Mouse (Mus musculus) adipocyte (in vitro differentiated cells): ENCODE data around the gene Ccdc188.

Experiments used
- DNase-seq: peaks from one replicate; pipeline ENCODE4 v3.0.0-alpha.2; 2016; ENCODE audit warnings: low spot score

The Ccdc188 gene

DNA sequence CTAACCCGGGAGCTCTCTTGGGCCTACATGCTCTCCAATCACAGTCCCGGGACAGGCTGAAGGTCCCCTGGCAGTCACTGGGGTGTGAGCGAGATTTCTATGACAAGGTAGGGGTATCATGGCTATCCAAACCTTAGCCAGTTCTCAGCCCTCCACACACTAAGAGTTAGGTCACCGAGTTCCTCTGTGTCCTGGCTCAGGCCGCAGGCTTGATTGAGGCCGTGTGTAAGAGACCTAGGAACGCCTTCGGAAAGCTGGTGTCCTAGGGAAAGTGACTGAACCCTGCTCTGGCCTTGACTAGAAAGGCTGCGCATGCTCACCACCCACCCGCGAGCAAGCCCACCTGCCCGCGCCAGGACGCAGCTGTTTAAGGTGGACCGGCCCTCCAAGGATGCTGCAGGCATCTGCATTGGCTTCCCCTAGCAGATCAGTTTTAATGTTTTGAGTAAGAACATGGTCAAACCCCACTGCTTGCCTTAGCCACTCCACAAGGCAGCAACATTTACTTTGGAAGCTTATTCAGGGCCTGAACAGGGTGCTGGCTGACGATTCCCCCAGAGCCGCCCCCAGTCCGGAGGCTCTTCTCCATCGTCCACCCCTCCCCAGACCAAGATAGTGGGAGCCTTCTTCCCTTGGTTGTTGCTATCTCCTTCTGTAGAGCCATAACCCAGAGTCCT lies 17.8 kb downstream of the Ccdc188 start:
- peak; percentile 64 for DNase-seq

DNA sequence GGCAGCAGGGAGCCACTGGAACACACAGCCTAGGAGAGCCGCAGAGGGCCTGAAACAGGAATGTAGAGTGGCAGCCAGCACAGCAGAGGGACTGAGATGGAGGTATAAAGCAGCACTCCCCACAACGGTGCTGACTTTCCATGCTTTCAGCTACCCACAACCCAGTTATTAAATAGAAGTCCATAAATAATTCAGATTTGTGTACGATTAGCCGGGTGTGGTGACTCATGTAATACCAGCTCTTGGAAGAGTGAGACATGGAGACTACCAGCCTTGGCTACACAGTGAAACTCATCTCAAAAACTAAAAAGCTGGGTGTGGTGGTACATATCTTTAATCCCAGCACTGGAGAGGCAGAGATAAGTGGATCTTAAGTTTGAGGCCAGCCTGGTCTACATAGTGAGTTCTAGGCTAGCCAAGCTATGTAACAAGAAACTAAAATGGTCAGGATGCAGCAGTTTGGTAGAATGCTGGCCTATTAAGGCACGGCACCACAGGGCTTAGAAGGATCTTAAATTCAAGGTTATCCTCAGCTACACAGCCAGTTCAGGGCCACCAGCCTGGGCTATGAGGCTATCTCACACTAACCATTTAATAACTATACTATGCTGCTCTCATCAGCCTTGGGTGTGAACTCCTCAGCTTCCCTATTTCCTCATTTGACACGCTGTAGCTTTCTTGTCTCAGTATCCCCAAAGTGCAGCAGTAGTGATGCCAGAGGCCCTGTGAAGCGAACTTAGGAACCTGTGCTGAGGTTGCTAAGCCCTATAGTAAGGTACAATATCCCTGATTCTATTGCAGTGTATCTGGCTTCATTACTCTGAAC lies 19.2 kb downstream of the Ccdc188 start:
- DNase-seq: no peak

DNA sequence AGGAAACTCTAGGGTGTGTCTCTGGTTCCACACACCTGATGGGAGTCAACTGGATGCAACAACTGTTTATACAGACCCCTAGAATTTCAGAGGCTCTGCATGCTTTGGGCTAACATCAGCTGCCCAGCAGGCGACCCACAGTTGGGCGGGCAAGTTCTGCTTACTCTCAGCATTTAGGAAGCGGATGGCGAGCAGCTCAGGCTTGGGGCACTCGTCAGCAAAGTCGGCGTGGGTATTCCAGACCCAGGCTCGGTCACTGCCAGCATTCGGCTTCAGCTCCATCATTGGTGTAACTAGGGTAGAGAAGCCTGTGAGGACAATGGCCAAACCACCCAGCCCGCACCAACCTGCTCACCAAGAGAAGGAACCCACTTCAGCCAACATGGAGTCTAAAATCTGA lies 23.9 kb downstream of the Ccdc188 start:
- DNase-seq: no peak

DNA sequence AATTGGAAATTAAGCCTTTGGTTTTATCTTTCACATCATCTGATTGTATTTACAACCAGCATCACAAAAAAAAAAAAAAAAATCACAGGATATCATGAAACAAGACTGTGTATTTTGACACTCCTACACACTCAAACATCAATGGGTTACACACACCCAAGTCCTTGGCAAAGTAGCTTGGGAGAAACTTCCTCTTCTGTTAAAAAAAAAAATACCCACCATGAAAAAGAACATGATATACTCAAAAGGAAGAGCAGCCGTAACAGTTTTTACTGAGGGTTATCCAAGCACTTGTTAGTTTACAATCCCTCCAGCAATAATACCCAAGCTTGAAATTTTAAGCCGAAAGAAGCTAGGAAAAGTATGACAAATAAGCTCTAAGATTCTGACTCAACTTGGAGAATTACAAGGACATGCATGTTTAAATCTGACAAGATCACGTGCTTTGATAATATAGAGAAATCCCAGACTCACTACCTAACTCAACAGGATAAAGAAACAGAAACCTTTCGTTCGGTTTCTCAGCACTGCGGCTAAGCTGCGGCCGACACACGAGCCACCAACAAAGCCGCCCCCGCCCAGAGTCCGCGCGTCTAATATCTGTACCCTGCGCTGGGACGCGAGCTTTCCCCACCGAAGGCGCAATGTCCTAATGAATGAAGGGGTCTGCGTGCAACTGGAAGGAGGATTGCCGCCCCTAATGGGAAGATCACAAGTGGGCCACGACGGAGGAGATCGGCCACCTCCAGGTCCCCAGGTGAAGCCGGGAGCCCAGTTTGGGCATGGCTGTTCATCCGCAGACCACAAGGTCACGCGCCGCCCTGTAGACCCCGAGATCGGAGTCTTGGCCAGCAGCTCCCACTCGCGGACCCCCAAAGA lies 30.1 kb downstream of the Ccdc188 start:
- peak; percentile 33 for DNase-seq

DNA sequence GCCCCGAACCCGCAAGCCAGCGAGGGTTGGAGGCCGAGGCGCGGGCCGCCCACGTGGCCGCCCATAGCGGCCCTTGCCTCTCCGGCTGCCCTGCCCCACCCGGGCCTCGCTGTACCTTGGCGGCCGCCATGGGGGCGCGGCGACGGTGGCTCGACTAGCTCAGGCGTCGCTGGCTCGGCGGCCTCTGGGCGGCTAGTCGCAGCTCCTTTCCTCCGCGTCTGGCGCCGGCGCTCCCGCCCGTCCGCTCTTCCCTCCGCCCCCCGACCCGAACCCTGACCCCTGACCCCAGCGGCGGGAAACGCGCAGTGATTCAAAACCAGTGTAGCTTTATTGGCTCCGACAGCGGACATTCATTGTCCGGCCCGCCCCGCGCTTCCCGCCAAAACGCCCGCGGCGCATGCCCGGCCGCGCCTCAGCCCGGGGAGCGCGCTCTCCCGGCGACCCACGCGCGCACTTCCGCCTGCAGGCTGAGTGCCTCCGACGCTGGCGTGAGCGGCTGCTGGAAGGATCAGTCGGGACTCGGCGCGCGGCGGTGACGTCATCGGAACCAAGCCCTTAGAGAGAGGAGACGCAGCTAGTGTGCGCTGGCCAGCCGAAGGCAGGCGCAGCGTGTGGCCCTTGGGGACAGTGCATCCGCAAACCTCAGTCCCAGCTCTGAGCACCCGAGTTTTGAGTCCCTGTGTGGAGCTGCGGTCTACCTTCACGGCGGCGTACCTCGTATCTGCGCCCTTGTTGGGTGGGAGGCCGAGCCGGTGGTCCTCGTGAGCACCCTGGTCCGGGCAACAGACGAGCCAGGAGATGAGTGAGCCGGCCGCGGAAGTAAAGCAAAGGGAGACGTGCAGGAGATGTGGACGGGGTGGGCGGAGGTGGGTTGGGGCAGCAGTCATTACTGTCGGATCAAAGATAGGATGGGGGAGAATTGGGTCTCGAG lies 31.0 kb downstream of the Ccdc188 start, which contains the start of the genes Trmt2a and Ranbp1:
Gene Trmt2a, plus strand, starts transcription at position 247 of the 931 bp plus-strand sequence.
Gene Ranbp1, minus strand, starts transcription at position 300 of the 931 bp plus-strand sequence.
- peak; percentile 100 for DNase-seq

DNA sequence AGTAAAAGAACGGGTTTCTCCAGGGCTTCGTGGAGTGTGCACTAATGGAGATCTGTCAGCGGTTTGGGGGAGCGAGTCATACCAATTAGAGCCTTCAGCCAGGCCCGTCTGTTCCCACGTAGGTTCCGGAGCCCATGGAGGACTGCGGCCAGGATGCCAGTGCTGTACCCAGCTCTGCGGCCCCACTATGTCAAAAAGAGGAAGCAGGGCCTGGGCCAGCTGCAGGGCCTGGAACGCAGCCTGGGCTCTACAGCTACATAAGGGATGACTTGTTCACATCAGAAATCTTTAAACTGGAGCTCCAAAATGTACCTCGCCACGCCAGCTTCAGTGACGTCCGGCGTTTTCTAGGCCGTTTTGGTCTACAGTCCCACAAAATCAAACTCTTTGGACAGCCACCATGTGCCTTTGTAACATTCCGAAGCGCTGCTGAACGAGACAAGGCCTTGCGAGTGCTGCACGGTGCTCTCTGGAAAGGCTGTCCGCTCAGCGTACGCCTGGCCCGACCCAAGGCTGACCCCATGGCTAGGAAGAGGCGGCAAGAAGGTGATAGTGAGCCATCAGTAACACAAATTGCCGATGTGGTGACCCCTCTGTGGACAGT lies 31.8 kb downstream of the Ccdc188 start:
- peak; percentile 52 for DNase-seq

DNA sequence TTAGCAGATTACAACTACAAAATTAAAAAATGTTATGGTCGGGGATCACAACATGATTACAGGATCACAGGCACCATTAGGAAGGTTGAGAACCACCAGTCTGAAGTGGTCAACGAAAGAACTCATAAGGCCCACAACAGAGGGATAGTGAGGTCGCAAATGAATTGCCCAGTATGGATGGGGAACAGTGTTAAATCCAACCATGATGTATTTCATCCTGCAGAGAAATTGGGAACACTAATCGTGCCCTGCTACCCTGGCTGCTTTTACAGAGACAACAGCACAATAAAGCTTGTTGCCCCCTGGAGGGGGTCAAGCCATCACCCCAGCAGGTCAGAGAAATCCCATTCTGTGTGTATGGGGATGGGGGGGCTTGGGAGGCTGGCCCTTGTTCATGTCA lies 32.6 kb downstream of the Ccdc188 start:
- no peak for DNase-seq

DNA sequence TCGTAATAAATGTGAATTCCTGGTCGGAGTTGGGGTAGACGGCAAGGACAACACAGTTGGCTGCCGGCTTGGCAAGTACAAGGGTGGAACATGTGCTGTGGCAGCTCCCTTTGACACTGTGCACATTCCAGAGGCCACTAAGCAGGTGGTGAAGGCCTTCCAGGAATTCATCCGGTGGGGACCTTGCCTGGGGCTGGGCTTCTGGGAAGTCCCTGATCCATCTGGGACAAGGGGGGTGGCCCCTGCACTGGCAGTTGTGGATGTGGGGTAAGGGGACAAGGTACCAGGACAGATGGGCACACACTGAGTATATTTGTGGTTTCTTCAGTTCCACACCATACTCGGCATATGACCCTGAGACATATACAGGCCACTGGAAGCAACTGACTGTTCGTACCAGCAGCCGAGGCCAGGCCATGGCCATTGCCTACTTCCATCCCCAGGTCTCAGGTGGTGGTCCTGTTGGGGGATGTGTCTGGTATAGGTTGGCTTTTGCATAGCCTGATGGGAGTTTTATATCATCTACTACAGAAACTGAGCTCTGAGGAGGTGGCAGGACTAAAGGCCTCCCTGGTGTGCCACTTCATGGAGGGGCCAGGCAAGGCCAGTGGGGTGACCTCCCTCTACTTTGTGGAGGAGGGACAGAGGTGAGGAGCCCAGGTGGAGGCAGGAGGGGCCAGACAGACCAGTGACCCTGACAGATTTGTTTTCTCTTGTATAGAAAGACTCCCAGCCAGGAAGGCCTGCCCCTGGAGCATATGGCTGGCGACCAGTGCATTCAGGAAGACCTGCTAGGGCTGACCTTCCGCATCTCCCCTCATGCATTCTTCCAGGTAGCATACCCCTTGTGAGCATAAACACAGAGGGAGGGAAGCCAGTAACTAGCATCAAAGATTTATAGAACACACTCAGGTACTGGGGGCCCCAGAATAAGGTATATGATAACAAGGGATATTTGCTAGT lies 33.4 kb downstream of the Ccdc188 start:
- DNase-seq: no peak

DNA sequence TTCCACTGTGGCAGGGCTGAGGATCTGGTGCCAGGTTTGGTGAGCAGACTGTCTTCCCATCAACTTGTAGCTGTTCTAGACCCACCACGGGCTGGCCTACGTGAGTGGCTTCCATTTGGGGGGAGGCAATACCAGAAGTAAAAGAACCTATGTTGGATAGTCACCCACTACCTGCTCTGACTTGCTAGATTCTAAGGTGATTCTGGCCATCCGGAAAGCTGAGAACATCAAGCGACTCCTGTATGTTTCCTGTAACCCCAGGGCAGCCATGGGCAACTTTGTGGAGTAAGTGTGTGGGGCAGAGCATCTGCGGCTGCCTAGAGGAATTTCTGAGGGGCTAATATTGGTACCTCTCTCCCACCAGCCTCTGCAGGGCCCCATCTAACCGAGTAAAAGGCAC lies 35.1 kb downstream of the Ccdc188 start:
- no peak for DNase-seq

DNA sequence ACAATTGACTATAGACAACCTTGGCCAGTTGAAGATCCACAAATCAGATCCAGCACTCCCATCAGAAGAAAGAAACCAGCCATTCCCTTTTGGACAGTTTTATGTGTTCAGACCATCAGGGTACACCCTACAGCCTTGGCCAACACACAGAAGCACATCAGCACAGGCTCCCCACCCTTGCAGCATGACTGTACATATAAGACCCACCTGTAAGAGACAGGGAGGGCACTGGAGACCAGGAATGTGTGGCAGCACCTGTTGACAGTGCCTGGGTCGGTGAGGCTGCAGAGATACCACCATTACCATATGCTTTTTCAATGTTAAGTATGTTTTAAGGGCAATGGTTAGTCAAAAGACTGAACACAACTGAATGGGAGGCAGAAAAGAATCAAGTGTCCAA lies 36.2 kb downstream of the Ccdc188 start:
- DNase-seq: no peak

DNA sequence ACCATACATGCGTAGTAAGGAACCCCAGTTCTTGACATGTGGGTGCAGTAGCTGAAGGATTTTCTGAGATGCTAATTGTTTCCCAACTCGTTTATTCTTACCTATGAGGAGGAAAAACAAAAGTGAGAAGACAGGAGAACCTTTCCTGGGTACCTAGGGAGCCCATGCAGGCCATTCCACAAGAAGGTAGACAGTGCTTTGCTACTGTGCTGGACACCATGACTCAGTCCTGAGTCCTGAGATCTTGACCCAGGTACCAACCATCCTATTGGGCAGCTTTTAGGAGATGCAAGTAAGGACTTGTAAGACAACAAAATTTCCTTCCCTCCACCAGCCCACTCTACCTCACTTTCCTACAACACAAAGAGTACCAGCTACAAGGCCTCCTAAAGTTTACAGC lies 40.5 kb downstream of the Ccdc188 start, which contains the start of gene Gm49776:
Gene Gm49776, minus strand, starts transcription at position 101 of the 400 bp plus-strand sequence.
- no peak for DNase-seq

DNA sequence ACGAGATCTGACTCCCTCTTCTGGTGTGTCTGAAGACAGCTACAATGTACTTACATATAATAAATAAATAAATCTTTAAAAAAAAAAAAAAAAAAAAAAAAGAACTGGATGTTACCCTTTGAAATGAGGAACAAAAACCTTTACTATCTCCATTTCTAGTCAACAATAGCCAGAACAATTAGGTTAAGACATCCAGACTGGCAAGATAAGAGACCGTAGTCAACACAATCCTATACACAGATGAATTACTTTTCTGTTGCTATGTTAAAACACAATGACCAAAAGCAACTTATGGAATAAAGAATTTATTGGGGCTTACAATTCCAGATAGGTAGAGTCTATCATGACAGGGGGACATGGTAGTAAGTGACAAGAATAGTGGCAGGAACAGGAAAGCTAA lies 47.3 kb downstream of the Ccdc188 start:
- no peak for DNase-seq

DNA sequence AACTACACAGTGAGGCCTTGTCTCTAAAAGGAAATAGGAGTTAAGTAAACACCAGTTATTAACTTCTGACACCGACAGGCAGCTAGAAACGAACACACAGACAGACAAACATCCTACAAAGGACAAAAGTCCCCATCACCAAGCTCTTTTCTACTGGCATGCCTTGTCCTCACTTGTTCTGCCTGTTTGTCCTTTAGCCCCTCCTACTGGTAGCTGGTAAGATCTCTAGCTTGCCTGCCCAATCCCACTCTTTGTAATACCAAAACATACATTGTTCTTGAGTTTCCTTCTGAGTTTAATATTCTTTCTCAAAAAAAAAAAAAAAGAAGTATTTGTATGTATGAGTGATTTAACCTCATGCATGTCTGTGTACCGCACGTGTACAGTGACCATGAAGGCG lies 50.5 kb downstream of the Ccdc188 start:
- peak; percentile 39 for DNase-seq
